Mouse (Mus musculus): Measurements from ENCODE around the gene Acpp. TPM values are rescaled to one million over a fixed set of nuclear protein-coding genes. Genes with fewer than 3 reads are reported as not detected.

The Acpp gene
- polyA plus RNA-seq, 1 experiment from 2014 or later = 2.0 TPM

GRCm38 (mm10) chr9:104281737-104282136 lies 55.8 kb downstream of the Acpp start:
- 48% methylated on average over 5 of the region's 5 CpGs for WGBS
- Histone ChIP-seq H3K9me3 (ENCODE audit: control insufficient read depth, low read length) (no peaks in the 10 kb centered on the region), H3K4me1 (ENCODE audit: control insufficient read depth, insufficient read depth, low read length) (peaks cover 24% of the 10 kb centered on the region), H3K9ac (ENCODE audit: low read depth, low read length) (no peak overlapping the region), H3K36me3 (ENCODE audit: control insufficient read depth, insufficient read depth, low read length) (no peaks in the 10 kb centered on the region), H3K27ac (ENCODE audit: low read depth, low read length) (peak overlapping the region; percentile 78), H3K4me2 (replicated peaks; ENCODE audit: low read depth, low read length) (no peak overlapping the region), H3K27me3 (ENCODE audit: control insufficient read depth, insufficient read depth, low read length) (no peaks in the 10 kb centered on the region), H3K4me3 (ENCODE audit: low read length) (no peak overlapping the region)
- no peak for ATAC-seq (ENCODE audit: low FRiP score, low TSS enrichment)

DNA sequence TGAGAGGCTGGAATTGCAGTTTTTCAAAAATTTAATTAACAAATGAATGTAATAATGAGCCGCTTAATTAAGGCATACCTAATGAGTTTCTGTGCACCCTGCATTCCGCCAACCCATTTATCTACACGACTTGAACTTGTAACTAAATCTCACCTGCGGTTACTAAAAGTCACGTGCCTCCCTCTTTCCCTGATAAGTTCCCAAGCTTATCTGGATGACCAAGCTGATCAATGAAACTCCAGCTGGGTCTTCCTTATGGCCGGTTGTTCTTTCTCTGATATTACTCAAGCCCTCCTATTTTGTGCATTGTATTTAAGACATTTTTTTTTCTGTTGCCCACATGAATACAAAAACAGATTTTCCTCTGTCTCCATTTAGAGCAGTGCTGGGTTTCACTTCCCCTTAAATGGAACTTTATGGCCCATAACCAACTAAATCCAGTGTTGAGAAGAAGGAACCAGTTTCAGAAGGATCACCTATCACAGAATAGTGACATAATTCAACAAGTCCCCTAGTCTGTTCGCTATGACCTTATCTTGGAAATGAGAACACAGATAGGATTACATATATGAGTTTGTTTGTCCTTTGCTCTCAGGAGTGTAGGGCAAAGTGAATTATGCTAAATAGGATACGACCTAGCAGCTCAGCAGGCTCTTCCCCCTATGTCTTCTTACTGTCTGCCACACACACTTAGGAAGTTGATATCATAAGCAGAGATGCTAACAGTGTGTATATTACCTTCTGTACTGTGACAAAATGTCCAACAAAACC lies 56.6 kb downstream of the Acpp start:
- H3K4me1 ChIP-seq (ENCODE audit: control insufficient read depth, insufficient read depth, low read length) = peaks cover 24% of the 10 kb centered on the region
- H3K27me3 ChIP-seq (ENCODE audit: control insufficient read depth, insufficient read depth, low read length) = no peaks in the 10 kb centered on the region
- H3K9ac ChIP-seq (ENCODE audit: low read depth, low read length) = no peak overlapping the region
- 38% methylated on average over 8 of the region's 8 CpGs for WGBS
- peak; percentile 54 for ATAC-seq (ENCODE audit: low FRiP score, low TSS enrichment)
- H3K4me3 ChIP-seq (ENCODE audit: low read length) = no peak overlapping the region
- H3K9me3 ChIP-seq (ENCODE audit: control insufficient read depth, low read length) = no peaks in the 10 kb centered on the region
- peak overlapping the region; percentile 78 for H3K27ac ChIP-seq (ENCODE audit: low read depth, low read length)
- no peak overlapping the region for H3K4me2 ChIP-seq (replicated peaks; ENCODE audit: low read depth, low read length)
- H3K36me3 ChIP-seq (ENCODE audit: control insufficient read depth, insufficient read depth, low read length) = no peaks in the 10 kb centered on the region

GRCm38 (mm10) chr9:104277528-104278162 lies 59.9 kb downstream of the Acpp start:
- Histone ChIP-seq H3K27me3 (ENCODE audit: control insufficient read depth, insufficient read depth, low read length) (no peaks in the 10 kb centered on the region), H3K4me3 (ENCODE audit: low read length) (no peak overlapping the region), H3K9ac (ENCODE audit: low read depth, low read length) (no peak overlapping the region), H3K4me1 (ENCODE audit: control insufficient read depth, insufficient read depth, low read length) (peaks cover 12% of the 10 kb centered on the region), H3K4me2 (replicated peaks; ENCODE audit: low read depth, low read length) (no peak overlapping the region), H3K36me3 (ENCODE audit: control insufficient read depth, insufficient read depth, low read length) (no peaks in the 10 kb centered on the region), H3K27ac (ENCODE audit: low read depth, low read length) (no peak overlapping the region), H3K9me3 (ENCODE audit: control insufficient read depth, low read length) (no peaks in the 10 kb centered on the region)
- WGBS = 22% methylated on average over 18 of the region's 18 CpGs
- ATAC-seq (ENCODE audit: low FRiP score, low TSS enrichment) = peak; percentile 64; the same call in 1 of the 2 replicates

- no peak overlapping the region for H3K4me3 ChIP-seq (ENCODE audit: low read length)
- no peak overlapping the region for H3K9ac ChIP-seq (ENCODE audit: low read depth, low read length)
- WGBS = 84% methylated on average over 17 of the region's 17 CpGs
- H3K27me3 ChIP-seq (ENCODE audit: control insufficient read depth, insufficient read depth, low read length) = no peaks in the 10 kb centered on the region
- no peaks in the 10 kb centered on the region; the same call in 1 of the 2 replicates for H3K4me1 ChIP-seq (ENCODE audit: control insufficient read depth, insufficient read depth, low read length)
- H3K36me3 ChIP-seq (ENCODE audit: control insufficient read depth, insufficient read depth, low read length) = no peaks in the 10 kb centered on the region
- ATAC-seq (ENCODE audit: low FRiP score, low TSS enrichment) = no peak
- no peak overlapping the region for H3K4me2 ChIP-seq (replicated peaks; ENCODE audit: low read depth, low read length)
- H3K27ac ChIP-seq (ENCODE audit: low read depth, low read length) = no peak overlapping the region
- H3K9me3 ChIP-seq (ENCODE audit: control insufficient read depth, low read length) = no peaks in the 10 kb centered on the region
Measured at GRCm38 (mm10) chr9:104275084-104275785, 62.3 kb downstream of the Acpp start.

DNA sequence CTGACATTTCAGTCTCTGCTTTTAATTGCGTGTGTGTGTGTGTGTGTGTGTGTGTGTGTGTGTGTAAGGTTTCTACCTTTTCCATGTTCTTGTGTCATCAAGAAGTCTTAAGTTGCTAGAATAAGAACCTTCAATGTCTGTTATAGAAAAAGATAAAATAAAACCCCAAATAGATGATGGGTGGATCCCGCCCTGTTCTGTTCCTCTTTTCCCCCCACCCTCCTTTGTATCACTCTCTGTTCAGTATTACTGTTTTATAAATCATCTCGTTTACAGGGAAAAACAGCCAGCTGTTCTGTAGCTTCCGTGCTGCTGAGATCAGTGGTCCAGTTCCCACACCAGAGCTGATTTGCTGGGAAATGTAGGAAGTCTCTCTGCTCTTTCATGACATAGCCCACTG lies 65.5 kb downstream of the Acpp start:
- H3K9me3 ChIP-seq (ENCODE audit: control insufficient read depth, low read length) = no peaks in the 10 kb centered on the region
- no peaks in the 10 kb centered on the region for H3K27me3 ChIP-seq (ENCODE audit: control insufficient read depth, insufficient read depth, low read length)
- H3K4me1 ChIP-seq (ENCODE audit: control insufficient read depth, insufficient read depth, low read length) = no peaks in the 10 kb centered on the region
- 72% methylated on average over 4 of the region's 4 CpGs for WGBS
- H3K9ac ChIP-seq (ENCODE audit: low read depth, low read length) = no peak overlapping the region
- H3K27ac ChIP-seq (ENCODE audit: low read depth, low read length) = no peak overlapping the region
- H3K4me3 ChIP-seq (ENCODE audit: low read length) = no peak overlapping the region
- ATAC-seq (ENCODE audit: low FRiP score, low TSS enrichment) = no peak
- no peaks in the 10 kb centered on the region for H3K36me3 ChIP-seq (ENCODE audit: control insufficient read depth, insufficient read depth, low read length)
- H3K4me2 ChIP-seq (replicated peaks; ENCODE audit: low read depth, low read length) = no peak overlapping the region

- H3K4me2 ChIP-seq (replicated peaks; ENCODE audit: low read depth, low read length) = no peak overlapping the region
- H3K4me1 ChIP-seq (ENCODE audit: control insufficient read depth, insufficient read depth, low read length) = no peaks in the 10 kb centered on the region
- ATAC-seq (ENCODE audit: low FRiP score, low TSS enrichment) = no peak
- H3K9ac ChIP-seq (ENCODE audit: low read depth, low read length) = no peak overlapping the region
- H3K27me3 ChIP-seq (ENCODE audit: control insufficient read depth, insufficient read depth, low read length) = no peaks in the 10 kb centered on the region
- no peak overlapping the region for H3K4me3 ChIP-seq (ENCODE audit: low read length)
- WGBS = 62% methylated on average over 4 of the region's 4 CpGs
- no peak overlapping the region for H3K27ac ChIP-seq (ENCODE audit: low read depth, low read length)
- no peaks in the 10 kb centered on the region for H3K9me3 ChIP-seq (ENCODE audit: control insufficient read depth, low read length)
- no peaks in the 10 kb centered on the region for H3K36me3 ChIP-seq (ENCODE audit: control insufficient read depth, insufficient read depth, low read length)
Measured at GRCm38 (mm10) chr9:104271642-104272041, 65.9 kb downstream of the Acpp start.

DNA sequence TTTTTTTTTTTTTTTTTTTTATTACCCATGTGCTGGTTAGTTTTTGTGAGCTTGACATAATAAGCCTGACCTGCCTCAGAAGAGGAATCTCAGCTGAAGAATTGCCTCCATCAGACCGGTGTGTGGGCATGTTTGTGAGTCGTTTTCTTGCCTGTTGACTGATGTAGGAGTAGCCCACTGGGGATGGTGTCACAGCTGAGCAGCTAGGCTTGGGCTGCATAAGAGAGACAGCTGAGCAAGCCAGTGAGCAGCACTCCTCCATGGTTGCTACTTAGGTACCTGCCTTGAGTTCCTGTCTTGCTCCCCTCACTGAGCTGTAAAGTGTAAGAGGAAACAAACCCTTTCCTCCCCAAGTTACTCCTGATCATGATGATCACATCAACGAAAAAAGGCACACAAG lies 67.6 kb downstream of the Acpp start:
- H3K4me3 ChIP-seq (ENCODE audit: low read length) = no peak overlapping the region
- peak; percentile 44; the same call in 1 of the 2 replicates for ATAC-seq (ENCODE audit: low FRiP score, low TSS enrichment)
- no peaks in the 10 kb centered on the region for H3K27me3 ChIP-seq (ENCODE audit: control insufficient read depth, insufficient read depth, low read length)
- no peaks in the 10 kb centered on the region for H3K36me3 ChIP-seq (ENCODE audit: control insufficient read depth, insufficient read depth, low read length)
- H3K4me1 ChIP-seq (ENCODE audit: control insufficient read depth, insufficient read depth, low read length) = no peaks in the 10 kb centered on the region
- no peaks in the 10 kb centered on the region for H3K9me3 ChIP-seq (ENCODE audit: control insufficient read depth, low read length)
- no peak overlapping the region for H3K4me2 ChIP-seq (replicated peaks; ENCODE audit: low read depth, low read length)
- no peak overlapping the region for H3K27ac ChIP-seq (ENCODE audit: low read depth, low read length)
- H3K9ac ChIP-seq (ENCODE audit: low read depth, low read length) = no peak overlapping the region
- WGBS = 50% methylated on average over 3 of the region's 3 CpGs

GRCm38 (mm10) chr9:104269349-104269871 lies 68.1 kb downstream of the Acpp start:
- Histone ChIP-seq H3K9ac (ENCODE audit: low read depth, low read length) (no peak overlapping the region), H3K9me3 (ENCODE audit: control insufficient read depth, low read length) (no peaks in the 10 kb centered on the region), H3K4me1 (ENCODE audit: control insufficient read depth, insufficient read depth, low read length) (no peaks in the 10 kb centered on the region), H3K36me3 (ENCODE audit: control insufficient read depth, insufficient read depth, low read length) (no peaks in the 10 kb centered on the region), H3K4me2 (replicated peaks; ENCODE audit: low read depth, low read length) (no peak overlapping the region), H3K4me3 (ENCODE audit: low read length) (no peak overlapping the region), H3K27me3 (ENCODE audit: control insufficient read depth, insufficient read depth, low read length) (no peaks in the 10 kb centered on the region), H3K27ac (ENCODE audit: low read depth, low read length) (no peak overlapping the region)
- ATAC-seq (ENCODE audit: low FRiP score, low TSS enrichment) = peak; percentile 39; the same call in 1 of the 2 replicates
- WGBS = 38% methylated on average over 10 of the region's 10 CpGs
